Mouse (Mus musculus): ENCODE measurements around the gene Kpna6.

GRCm38 (mm10) chr4:129695815-129696157 lies 23.2 kb upstream of the Kpna6 start:
- TF ChIP-seq POLR2A (IDR thresholded peaks at IDR 0.05; ENCODE audit: extremely low read depth, insufficient read depth, low read length) (no peak), CTCF (IDR thresholded peaks at IDR 0.05; ENCODE audit: extremely low read depth, insufficient read depth, low read length) (no peak)

Data from cortical plate, adult 2 months (tissue).